Mouse (Mus musculus) brain, adult 2 months (tissue): ENCODE results near the gene 1700123O20Rik.

Experiments used
- DNase-seq: peaks from one replicate; pipeline ENCODE4 v3.0.0; 2011; ENCODE audit warnings: low read depth, low spot score

Gene 1700123O20Rik

DNA sequence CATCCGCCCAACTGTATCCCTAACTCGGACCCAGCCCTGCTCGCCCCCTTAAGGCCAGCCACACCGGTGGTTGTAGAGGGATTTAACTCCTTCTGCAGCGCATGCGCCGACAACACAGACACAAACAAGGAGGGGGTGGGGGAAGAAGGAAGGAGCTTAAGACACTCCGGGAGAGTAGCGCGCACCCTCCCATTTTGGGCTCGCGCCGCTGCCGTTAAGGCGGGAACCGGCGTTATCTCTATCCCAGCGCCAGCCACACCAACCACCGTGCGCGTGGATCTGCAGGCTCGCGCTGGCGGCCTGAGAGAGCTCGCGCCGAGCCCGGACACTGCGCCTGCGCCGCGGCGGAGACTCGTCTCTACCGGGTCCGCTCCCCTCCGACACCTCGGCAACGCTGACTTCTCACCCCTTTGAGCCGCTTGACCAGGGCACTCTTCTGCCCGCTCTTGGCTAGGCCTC lies at the start of gene 1700123O20Rik:
1700123O20Rik (plus strand) TSS at position 154 of the 459 bp plus-strand sequence.
- peak; percentile 93 for DNase-seq

DNA sequence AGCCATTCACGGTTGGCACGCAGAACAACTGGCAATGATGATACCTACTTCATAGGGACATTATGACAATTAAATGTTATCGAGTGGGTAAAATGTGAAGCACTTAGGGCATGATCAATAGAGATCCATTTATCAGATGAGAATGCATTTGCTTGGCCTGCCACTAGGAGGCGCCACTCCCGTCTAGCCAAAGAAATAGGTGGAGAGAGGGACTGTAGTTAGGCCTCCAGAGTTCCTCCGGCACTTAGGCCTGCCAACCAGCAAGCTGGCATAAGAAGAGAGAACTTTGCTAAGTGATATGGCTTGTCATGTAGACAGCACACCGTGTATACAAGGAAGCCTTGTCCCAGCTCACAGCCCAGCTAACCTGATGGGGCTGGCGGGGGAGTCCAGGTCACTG lies 49.1 kb upstream of the 1700123O20Rik start:
- peak; percentile 47 for DNase-seq

GRCm38 (mm10) chr14:54638210-54638609 lies 47.8 kb upstream of the 1700123O20Rik start:
- peak; percentile 55 for DNase-seq

GRCm38 (mm10) chr14:54640121-54640520 lies 45.9 kb upstream of the 1700123O20Rik start:
- DNase-seq: no peak

- no peak for DNase-seq
Measured at GRCm38 (mm10) chr14:54640946-54641304, 45.1 kb upstream of the 1700123O20Rik start, which contains the start of gene Gm17606. Gm17606 (plus strand) TSS chr14:54640952.

DNA sequence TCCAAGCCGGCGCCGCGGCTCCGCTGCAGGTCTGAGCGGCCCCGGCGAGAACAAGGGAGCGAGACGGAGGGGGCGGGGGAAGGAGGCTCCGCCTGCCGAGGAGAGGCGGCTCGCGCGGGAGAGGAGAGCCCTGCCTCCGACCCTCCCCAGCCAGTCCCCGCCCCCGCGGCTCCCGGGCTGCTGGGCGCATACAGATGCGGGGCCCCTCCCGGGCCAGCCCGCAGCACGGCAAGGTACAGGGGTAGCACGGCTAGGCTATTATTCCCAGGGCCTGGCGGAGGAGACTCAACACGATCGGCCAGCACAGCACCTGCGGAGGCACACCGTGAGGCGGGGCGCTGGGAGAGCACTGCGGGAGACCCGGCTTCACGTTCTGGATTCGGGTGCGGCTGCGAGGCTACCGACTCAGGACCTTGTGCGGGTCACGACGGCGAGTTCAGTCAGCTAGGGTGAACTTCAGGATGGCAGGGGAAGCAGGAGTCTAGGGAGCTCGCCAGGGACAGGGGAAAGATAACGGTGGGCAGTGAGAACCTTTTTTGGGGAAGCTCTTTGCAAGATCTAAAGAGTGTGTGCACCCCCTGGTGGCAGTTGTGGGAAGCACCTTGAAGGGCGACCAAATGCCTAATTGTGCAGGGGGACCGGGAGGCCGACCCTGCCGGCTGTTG lies 44.6 kb upstream of the 1700123O20Rik start, which contains the start of gene Cdh24:
Cdh24 (minus strand) TSS at position 60 of the 665 bp plus-strand sequence.
- peak; percentile 89 for DNase-seq

DNA sequence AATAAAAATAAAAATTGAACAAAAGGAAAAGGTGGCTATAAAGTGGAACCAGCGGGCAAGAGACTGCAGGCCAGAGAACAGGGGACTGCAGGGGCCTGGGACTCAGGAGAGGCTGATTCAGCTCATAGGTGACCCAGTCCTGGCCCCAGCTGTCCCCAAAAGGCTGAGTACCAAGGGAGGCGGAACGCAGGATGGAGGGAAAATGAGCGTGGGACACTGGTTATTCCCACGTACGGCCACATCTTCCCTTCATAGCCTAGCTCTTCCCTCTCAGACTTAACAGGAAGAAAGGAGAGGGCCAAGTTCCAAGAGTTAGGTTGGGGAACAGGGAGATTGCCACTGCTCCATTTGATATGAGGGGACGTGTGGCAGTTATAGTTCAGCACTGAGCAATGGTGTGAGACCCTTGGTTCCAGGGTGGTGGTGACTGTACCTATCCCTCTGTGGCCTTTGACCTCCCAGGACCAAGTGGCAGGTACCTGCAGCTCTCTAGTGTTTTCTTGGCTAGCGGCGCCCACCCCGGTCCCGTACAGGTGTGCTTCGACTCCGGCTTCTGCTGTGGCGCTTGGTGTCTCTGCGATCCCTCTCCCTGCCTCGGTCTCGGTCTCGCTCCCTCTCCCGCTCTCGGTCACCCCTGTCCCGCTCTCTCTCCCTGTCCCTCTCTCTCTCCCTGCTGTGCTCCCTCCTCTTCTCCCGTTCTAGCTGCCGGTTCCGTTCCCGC lies 43.6 kb upstream of the 1700123O20Rik start:
- no peak for DNase-seq

- DNase-seq: no peak
Measured at GRCm38 (mm10) chr14:54643011-54643410, 43.0 kb upstream of the 1700123O20Rik start.

DNA sequence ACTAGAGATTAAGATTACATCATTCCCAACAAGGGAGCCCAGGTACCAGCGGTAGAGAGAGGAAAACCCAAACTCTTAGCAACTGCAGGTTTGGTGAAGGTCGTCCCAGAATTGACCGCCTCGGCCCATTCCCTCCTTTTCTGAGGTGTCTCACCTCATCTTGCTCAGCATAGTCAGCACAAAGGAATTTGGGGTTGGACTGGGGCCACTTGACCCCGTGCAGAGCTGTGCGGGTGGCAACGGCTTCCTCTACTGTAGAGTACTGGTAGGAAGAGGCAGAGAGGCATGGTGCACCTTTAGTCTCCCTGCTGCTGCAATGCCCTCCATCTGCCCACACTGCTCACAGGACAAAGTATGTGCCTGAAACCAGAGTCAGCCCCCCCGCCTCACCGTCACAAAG lies 41.7 kb upstream of the 1700123O20Rik start:
- DNase-seq: no peak

GRCm38 (mm10) chr14:54646455-54646854 lies 39.6 kb upstream of the 1700123O20Rik start:
- no peak for DNase-seq

GRCm38 (mm10) chr14:54646898-54647636 lies 38.9 kb upstream of the 1700123O20Rik start:
- DNase-seq: no peak

- no peak for DNase-seq
Measured at GRCm38 (mm10) chr14:54647900-54648299, 38.1 kb upstream of the 1700123O20Rik start.

- DNase-seq: peak; percentile 95
Measured at GRCm38 (mm10) chr14:54650621-54651454, 35.2 kb upstream of the 1700123O20Rik start.

DNA sequence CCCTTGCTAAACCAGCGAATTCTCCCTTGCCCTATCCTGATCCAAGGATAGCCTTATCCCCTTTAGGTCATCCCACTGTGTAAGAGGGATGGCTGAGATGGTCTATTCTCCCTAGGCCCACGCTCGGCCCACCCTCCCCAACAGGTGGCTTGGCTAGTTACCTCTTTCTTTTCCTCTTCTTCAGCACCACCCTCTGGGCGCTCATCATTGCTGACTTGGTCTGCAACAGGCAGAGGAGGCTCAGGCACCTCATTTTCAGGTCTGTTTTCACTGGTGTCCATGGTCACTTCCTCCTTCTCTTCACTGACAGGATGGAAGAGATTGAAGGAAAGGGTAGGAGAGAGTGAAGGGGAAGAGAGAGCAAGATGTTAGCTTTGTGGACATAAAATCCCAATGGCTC lies 34.5 kb upstream of the 1700123O20Rik start:
- DNase-seq: no peak

DNA sequence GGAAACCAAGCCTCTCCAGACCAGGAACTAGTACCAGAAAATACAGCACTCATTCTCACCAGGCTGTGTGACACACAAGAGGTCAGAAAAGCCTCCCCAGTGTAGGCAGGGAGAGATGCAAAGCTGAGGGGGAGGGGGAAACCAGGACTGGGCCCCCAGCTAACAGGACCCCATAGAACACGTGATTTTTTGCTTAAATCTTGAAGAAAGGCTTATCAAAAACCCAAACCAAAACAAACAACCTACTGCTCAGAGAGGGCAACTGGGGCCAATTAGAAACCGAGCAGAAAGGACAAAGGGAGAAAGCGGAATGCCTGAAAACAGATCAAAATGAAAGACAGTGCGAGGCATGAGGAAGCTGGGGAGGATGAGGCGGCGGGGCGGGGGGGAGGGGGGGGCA lies 33.2 kb upstream of the 1700123O20Rik start:
- no peak for DNase-seq

DNA sequence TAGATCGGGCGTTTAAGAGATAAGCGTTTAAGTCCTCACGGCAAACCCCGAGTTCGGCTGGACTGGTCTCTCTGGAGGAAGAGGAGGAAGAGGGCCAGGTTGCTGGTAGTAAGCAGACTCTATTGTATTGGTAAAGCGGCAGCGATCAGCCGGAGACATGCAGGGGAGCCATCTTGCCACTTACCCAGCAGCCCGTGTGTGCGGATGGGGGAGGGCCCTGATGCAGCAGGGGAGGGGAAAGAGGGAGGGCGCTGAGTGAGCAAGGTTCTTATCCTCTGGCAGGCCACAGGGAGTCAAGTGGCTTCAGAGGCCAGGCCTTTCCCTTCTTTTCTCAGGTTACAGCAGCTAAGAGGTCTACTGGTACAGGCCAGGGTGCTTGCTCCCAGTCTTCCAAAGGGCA lies 32.5 kb upstream of the 1700123O20Rik start:
- peak; percentile 96 for DNase-seq

DNA sequence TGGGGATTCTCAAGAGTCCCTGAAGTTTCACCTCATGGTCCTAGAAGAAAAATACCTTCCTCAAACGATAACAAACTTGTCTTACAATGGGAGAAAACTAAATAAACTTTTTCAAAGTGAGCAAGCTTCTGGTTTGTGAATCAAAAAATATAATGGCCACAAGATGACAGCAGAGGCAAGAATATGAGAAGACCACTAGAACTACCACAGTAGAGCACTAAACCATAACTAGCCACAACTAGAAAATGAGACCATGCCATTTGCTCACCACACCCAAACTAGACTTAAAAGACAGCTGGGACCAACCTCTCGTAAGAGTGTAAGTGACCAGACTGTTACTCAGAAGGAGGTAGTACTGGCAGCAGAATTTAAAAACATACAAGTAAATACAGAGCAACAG lies 26.0 kb upstream of the 1700123O20Rik start:
- peak; percentile 49 for DNase-seq

GRCm38 (mm10) chr14:54664477-54665222 lies 21.4 kb upstream of the 1700123O20Rik start:
- peak; percentile 91 for DNase-seq

- DNase-seq: peak; percentile 52
Measured at GRCm38 (mm10) chr14:54669381-54669780, 16.6 kb upstream of the 1700123O20Rik start.

DNA sequence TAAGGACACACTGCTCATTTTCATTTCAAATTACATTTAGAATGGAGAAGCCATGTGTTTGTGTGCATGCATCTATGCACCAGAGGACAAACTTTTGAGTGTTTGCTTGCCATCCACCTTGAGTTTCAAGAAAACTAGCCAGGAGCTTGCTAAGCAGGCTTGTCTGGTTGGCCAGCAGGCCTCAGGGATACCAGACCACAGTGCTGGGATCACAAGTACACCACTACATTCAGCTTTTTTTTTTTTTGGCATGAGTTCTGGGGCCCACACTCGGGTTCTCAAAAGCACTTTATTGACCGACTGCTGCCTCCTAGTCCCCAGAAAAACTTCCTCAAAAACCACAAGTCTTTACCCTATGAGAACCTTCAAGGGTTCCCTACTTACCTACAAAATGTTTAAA lies 11.7 kb upstream of the 1700123O20Rik start:
- no peak for DNase-seq

DNA sequence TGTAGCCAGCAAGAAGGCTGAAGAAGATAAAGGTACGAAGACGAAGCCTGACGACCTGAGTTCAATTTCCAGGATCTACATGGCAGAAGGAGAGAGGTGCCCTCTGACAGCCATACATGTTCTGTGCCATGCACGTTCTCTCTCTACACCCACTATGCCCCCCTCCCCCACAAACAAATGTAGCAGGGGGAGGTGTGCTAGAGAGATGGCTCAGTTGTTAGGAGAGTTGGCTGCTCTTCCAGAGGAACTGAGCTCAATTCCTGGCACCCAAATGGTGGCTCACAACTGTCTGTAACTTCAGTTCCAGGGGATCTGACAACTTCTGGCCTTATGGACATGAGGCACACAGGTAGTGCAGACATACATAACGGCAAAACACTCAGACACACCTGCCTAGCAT lies 9.7 kb upstream of the 1700123O20Rik start:
- peak; percentile 32 for DNase-seq
